ENCODE assay signal across 21 mouse cellular contexts in genomic region chr8:83457121-83457520, GRCm38 (mm10). TPM values are rescaled to one million over a fixed set of nuclear protein-coding genes. Genes with fewer than 3 reads are reported as not detected.
DNase-seq lines count a peak whose midpoint lies in the region; ATAC-seq and TF ChIP-seq lines count a peak whose summit lies in the region.
"Had no signal": no experiment of that assay in that cellular context is flagged by ENCODE, and none has a peak within 500 bp of the region (broad histone marks: within the 10 kb centered on the region; RNA-seq: fewer than 3 reads in every experiment).

No protein-coding gene starts in this region.

- no peak for TF ChIP-seq CTCF in kidney, adult 2 months (conservative IDR thresholded peaks at IDR 0.05; ENCODE audit: insufficient read depth, insufficient read length, low read depth, low read length)
- no peak for TF ChIP-seq CTCF in heart, adult 2 months (IDR thresholded peaks at IDR 0.05)

- H3K36me3 ChIP-seq in kidney, embryonic 15.5 days: no peaks in the 10 kb centered on the region
- H3K36me3 ChIP-seq in kidney, adult 2 months (ENCODE audit: control insufficient read depth, insufficient read depth, low read length): no peaks in the 10 kb centered on the region
- no peaks in the 10 kb centered on the region for H3K36me3 ChIP-seq in heart, adult 2 months (ENCODE audit: control insufficient read depth, insufficient read depth, low read length)
- H3K36me3 ChIP-seq: forebrain, embryonic 10.5 days; hindbrain, embryonic 15.5 days; liver, embryonic 13.5 days; midbrain, embryonic 13.5 days; stomach, embryonic 15.5 days had no signal

- no peaks in the 10 kb centered on the region for H3K27me3 ChIP-seq in kidney, embryonic 15.5 days
- H3K27me3 ChIP-seq in kidney, adult 2 months (replicated peaks; ENCODE audit: control insufficient read depth, insufficient read depth, low read length): no peaks in the 10 kb centered on the region
- no peaks in the 10 kb centered on the region for H3K27me3 ChIP-seq in heart, adult 2 months (ENCODE audit: control insufficient read depth, insufficient read depth, low read length)
- H3K27me3 ChIP-seq: hindbrain, embryonic 15.5 days; liver, embryonic 13.5 days; midbrain, embryonic 13.5 days; stomach, embryonic 15.5 days had no signal

- no peak overlapping the region for H3K4me2 ChIP-seq in kidney, embryonic 15.5 days
- H3K4me2 ChIP-seq: hindbrain, embryonic 15.5 days; liver, embryonic 13.5 days; midbrain, embryonic 13.5 days; stomach, embryonic 15.5 days had no signal

- TF ChIP-seq POLR2A in kidney, adult 2 months (IDR thresholded peaks at IDR 0.05; ENCODE audit: low read depth, low read length): no peak
- no peak for TF ChIP-seq POLR2A in heart, adult 2 months (IDR thresholded peaks at IDR 0.05; ENCODE audit: insufficient read depth, low read depth, low read length)

- no peaks in the 10 kb centered on the region for H3K9me3 ChIP-seq in kidney, embryonic 15.5 days (replicated peaks)
- H3K9me3 ChIP-seq: hindbrain, embryonic 15.5 days; liver, embryonic 13.5 days; midbrain, embryonic 13.5 days; stomach, embryonic 15.5 days had no signal

- H3K4me1 ChIP-seq in kidney, embryonic 15.5 days: no peaks in the 10 kb centered on the region
- H3K4me1 ChIP-seq in kidney, adult 2 months (ENCODE audit: control insufficient read depth, insufficient read depth, low read length): no peaks in the 10 kb centered on the region; the same call in 1 of the 2 replicates
- H3K4me1 ChIP-seq in heart, adult 2 months (ENCODE audit: control insufficient read depth, insufficient read depth, low read length): no peaks in the 10 kb centered on the region
- H3K4me1 ChIP-seq: hindbrain, embryonic 15.5 days; liver, embryonic 13.5 days; midbrain, embryonic 13.5 days; stomach, embryonic 15.5 days had no signal

- H3K79me2 ChIP-seq in heart, adult 2 months (replicated peaks; ENCODE audit: control insufficient read depth, insufficient read depth, low read length): no peaks in the 10 kb centered on the region

- ATAC-seq in kidney, embryonic 15.5 days (replicated peaks; ENCODE audit: low FRiP score): no peak; the same call in 1 of the 2 replicates
- ATAC-seq: forebrain, postnatal 0 days; lung, postnatal 0 days; midbrain, embryonic 13.5 days had no signal

- WGBS in kidney, embryonic 15.5 days: 54% methylated on average over 6 of the region's 6 CpGs
- 45% methylated on average over 6 of the region's 6 CpGs for WGBS in kidney, adult 2 months
- 60% methylated on average over 6 of the region's 6 CpGs for WGBS in heart, adult 2 months

- no peak overlapping the region for H3K4me3 ChIP-seq in kidney, embryonic 15.5 days (replicated peaks)
- H3K4me3 ChIP-seq in kidney, adult 2 months (ENCODE audit: insufficient read depth, low read depth, low read length): peak overlapping the region; percentile 20; the same call in 1 of the 2 replicates
- H3K4me3 ChIP-seq in heart, adult 2 months: no peak overlapping the region
- H3K4me3 ChIP-seq: forebrain, embryonic 10.5 days; hindbrain, embryonic 15.5 days; liver, embryonic 13.5 days; midbrain, embryonic 13.5 days; stomach, embryonic 15.5 days had no signal

- H3K27ac ChIP-seq in kidney, embryonic 15.5 days: no peak overlapping the region
- H3K27ac ChIP-seq in kidney, adult 2 months (ENCODE audit: insufficient read depth, low read depth, low read length): peak overlapping the region; percentile 65
- H3K27ac ChIP-seq in heart, adult 2 months: no peak overlapping the region
- H3K27ac ChIP-seq: forebrain, embryonic 10.5 days; hindbrain, embryonic 15.5 days; liver, embryonic 13.5 days; midbrain, embryonic 13.5 days; stomach, embryonic 15.5 days had no signal

- H3K9ac ChIP-seq in kidney, embryonic 15.5 days: no peak overlapping the region
- no peak overlapping the region for H3K9ac ChIP-seq in heart, adult 2 months (ENCODE audit: low read depth, low read length)
- H3K9ac ChIP-seq: forebrain, postnatal 0 days; hindbrain, embryonic 15.5 days; liver, embryonic 13.5 days; midbrain, embryonic 13.5 days; stomach, embryonic 15.5 days had no signal

- intact Hi-C loops in heart, adult 2 months (cut with DNase I): no loop called here

- no peak for TF ChIP-seq EP300 in heart, adult 2 months (IDR thresholded peaks at IDR 0.05; ENCODE audit: insufficient read depth, low read depth, low read length)

- peak; percentile 46 for DNase-seq in kidney, adult 18-20 months
- peak; percentile 12 for DNase-seq in ZHBTc4 (ENCODE audit: low read depth, low spot score)
- DNase-seq in kidney, adult 2 months: peak; percentile 84
- peak; percentile 56 for DNase-seq in kidney, postnatal 14 days
- DNase-seq in left cerebral cortex, adult 11 months (ENCODE audit: low spot score): no peak
- no peak for DNase-seq in right cerebral cortex, adult 18-20 months
- DNase-seq in heart, adult 2 months: no peak
- DNase-seq: cerebellum, adult 18-20 months; cerebellum, postnatal 14 days; forebrain, postnatal 0 days; gastrocnemius, postnatal 36 days; heart, postnatal 4 days; liver, embryonic 13.5 days; right cerebral cortex, postnatal 4 days; thymus, postnatal 25 days had no signal

RNA-seq across cellular contexts. Expression of gene Scoc, which starts 1.1 kb away (rescaled TPM):
- polyA plus RNA-seq in kidney, embryonic 15.5 days (2015; fragmentation: Nextera tagmentation; extraction: Ambion mirVana): 106 and 112 TPM in 2 replicates
- 15.9 and 24.5 TPM in 2 replicates for polyA plus RNA-seq in kidney, adult 2 months (2012; rRNA removed)
- total RNA-seq in heart, adult 2 months (2021): 10 to 100 TPM; 52.3 TPM
- polyA plus RNA-seq in heart, adult 2 months (2012; rRNA removed): 14.0 and 25.9 TPM in 2 replicates

Comparison
In these comparisons a context has a peak if more than half of its experiments do, and no peak if none do; other contexts are left out.
1. DNase-seq: peak in kidney, adult 18-20 months (single experiment), ZHBTc4 (single experiment), kidney, adult 2 months (single experiment) and kidney, postnatal 14 days (single experiment); none in left cerebral cortex, adult 11 months (single experiment), right cerebral cortex, adult 18-20 months (single experiment) and heart, adult 2 months (0 of 2).